Mouse (Mus musculus) neural tube, embryonic 15.5 days (tissue): ENCODE measurements at regions not wholly inside any gene's neighbourhood (a gene's known extent, or its start where the extent isn't known, plus 50 kb on each side); places are given as distances from the start of the nearest gene placed in this dataset.
A peak's percentile ranks its signal among the peaks of the same experiment; 100 is the strongest.

ENCODE experiments used
- ATAC-seq: fragments of 200-750 bp; cut with Nextera tagmentation; 2 replicates; pipeline ENCODE4 v1.8.0; 2017; ENCODE audit warnings: mild to moderate bottlenecking, moderate TSS enrichment, moderate library complexity; ENCODE audit not compliant: low FRiP score
- H3K27ac ChIP-seq: fragments of 300-500 bp; sonication (generic); replicated peaks from 2 replicates; pipeline ENCODE4 v1.5.1; 2015; ENCODE audit warnings: mild to moderate bottlenecking, inconsistent platforms
- H3K27me3 ChIP-seq: fragments of 300-500 bp; sonication (generic); replicated peaks from 2 replicates; pipeline ENCODE4 v1.6.1; 2015; ENCODE audit warnings: inconsistent platforms
- H3K36me3 ChIP-seq: fragments of 300-500 bp; sonication (generic); 2 replicates; pipeline ENCODE4 v1.6.1; 2015; ENCODE audit warnings: inconsistent platforms
- H3K4me1 ChIP-seq: fragments of 300-500 bp; sonication (generic); 2 replicates; pipeline ENCODE4 v1.6.1; 2015; ENCODE audit warnings: inconsistent platforms
- H3K4me2 ChIP-seq: fragments of 300-500 bp; sonication (generic); 2 replicates; pipeline ENCODE4 v1.6.1; 2015; ENCODE audit warnings: inconsistent platforms, mild to moderate bottlenecking, moderate library complexity
- H3K4me3 ChIP-seq: fragments of 300-500 bp; sonication (generic); replicated peaks from 2 replicates; pipeline ENCODE4 v1.5.1; 2015; ENCODE audit warnings: mild to moderate bottlenecking, inconsistent platforms
- H3K9ac ChIP-seq: fragments of 300-500 bp; sonication (generic); replicated peaks from 2 replicates; pipeline ENCODE4 v1.6.1; 2015; ENCODE audit warnings: mild to moderate bottlenecking, inconsistent platforms
- H3K9me3 ChIP-seq: fragments of 300-500 bp; sonication (generic); replicated peaks from 2 replicates; pipeline ENCODE4 v1.6.1; 2016; ENCODE audit warnings: inconsistent platforms
- WGBS: fragments of 180-500 bp; shearing (Covaris S2); methylation state at CpG from one replicate; pipeline ENCODE4 v1.1.7; 2015; ENCODE audit warnings: mixed read lengths; 5-methylcytosine and 5-hydroxymethylcytosine counted together

GRCm38 (mm10) chr9:63849564-63850315, 91.9 kb upstream of the Smad3 start:
- WGBS: 80% methylated on average over 12 of the region's 12 CpGs
- H3K4me1 ChIP-seq: peaks cover 9% of the 10 kb centered on the region; the same call in 1 of the 2 replicates

GRCm38 (mm10) chr9:63843883-63844485, 86.2 kb upstream of the Smad3 start:
- Histone ChIP-seq H3K9ac (no peak overlapping the region), H3K4me3 (no peak overlapping the region), H3K36me3 (no peaks in the 10 kb centered on the region), H3K27me3 (peaks cover 16% of the 10 kb centered on the region), H3K27ac (no peak overlapping the region), H3K9me3 (no peaks in the 10 kb centered on the region), H3K4me1 (no peaks in the 10 kb centered on the region), H3K4me2 (no peak overlapping the region)
- 39% methylated on average over 10 of the region's 10 CpGs for WGBS
- ATAC-seq: peak; percentile 50; the same call in 1 of the 2 replicates

More at GRCm38 (mm10) chr9:63849564-63850315, 91.9 kb upstream of the Smad3 start:
- Histone ChIP-seq H3K36me3 (no peaks in the 10 kb centered on the region), H3K9ac (no peak overlapping the region), H3K27me3 (peaks cover 3% of the 10 kb centered on the region; the same call in 1 of the 2 replicates), H3K4me2 (no peak overlapping the region), H3K27ac (no peak overlapping the region), H3K9me3 (no peaks in the 10 kb centered on the region), H3K4me3 (no peak overlapping the region)
- no peak for ATAC-seq

- H3K9ac ChIP-seq: no peak overlapping the region
- peaks cover 16% of the 10 kb centered on the region for H3K27me3 ChIP-seq
- no peak overlapping the region for H3K4me3 ChIP-seq
- no peaks in the 10 kb centered on the region for H3K36me3 ChIP-seq
- 0 out of 2 replicates have a peak, but pooled peaks have one; percentile 24 for ATAC-seq
- no peak overlapping the region for H3K27ac ChIP-seq
- 48% methylated on average over 2 of the region's 2 CpGs for WGBS
- H3K9me3 ChIP-seq: no peaks in the 10 kb centered on the region
- H3K4me1 ChIP-seq: no peaks in the 10 kb centered on the region
- no peak overlapping the region for H3K4me2 ChIP-seq
Observed at GRCm38 (mm10) chr9:63843431-63843830, 85.6 kb upstream of the Smad3 start.

- WGBS: 90% methylated on average over 14 of the region's 14 CpGs
- no peak overlapping the region for H3K4me3 ChIP-seq
- H3K27me3 ChIP-seq: peaks cover 20% of the 10 kb centered on the region
- H3K27ac ChIP-seq: no peak overlapping the region
- no peak for ATAC-seq
- no peaks in the 10 kb centered on the region for H3K36me3 ChIP-seq
- H3K4me1 ChIP-seq: peaks cover 5% of the 10 kb centered on the region; the same call in 1 of the 2 replicates
- no peak overlapping the region for H3K9ac ChIP-seq
- H3K4me2 ChIP-seq: no peak overlapping the region
- H3K9me3 ChIP-seq: no peaks in the 10 kb centered on the region
Observed at GRCm38 (mm10) chr9:63841102-63841501, 83.3 kb upstream of the Smad3 start.

GRCm38 (mm10) chr9:63838996-63839772, 81.4 kb upstream of the Smad3 start:
- Histone ChIP-seq H3K9ac (no peak overlapping the region), H3K4me1 (peaks cover 12% of the 10 kb centered on the region), H3K36me3 (no peaks in the 10 kb centered on the region), H3K4me3 (no peak overlapping the region), H3K4me2 (no peak overlapping the region), H3K27me3 (peaks cover 19% of the 10 kb centered on the region), H3K9me3 (no peaks in the 10 kb centered on the region), H3K27ac (no peak overlapping the region)
- ATAC-seq: no peak
- 86% methylated on average over 14 of the region's 14 CpGs for WGBS

- peaks cover 16% of the 10 kb centered on the region for H3K4me1 ChIP-seq
- 69% methylated on average over 6 of the region's 6 CpGs for whole genome bisulfite sequencing
- no peak overlapping the region for H3K27ac ChIP-seq
- no peak overlapping the region for H3K4me3 ChIP-seq
- H3K36me3 ChIP-seq: no peaks in the 10 kb centered on the region
- H3K27me3 ChIP-seq: peaks cover 14% of the 10 kb centered on the region; the same call in 1 of the 2 replicates
- no peaks in the 10 kb centered on the region for H3K9me3 ChIP-seq
- no peak overlapping the region for H3K9ac ChIP-seq
- no peak for ATAC-seq
- no peak overlapping the region for H3K4me2 ChIP-seq
Observed at GRCm38 (mm10) chr9:63837552-63837951, 79.8 kb upstream of the Smad3 start.

- Histone ChIP-seq H3K27ac (no peak overlapping the region), H3K27me3 (peaks cover 14% of the 10 kb centered on the region; the same call in 1 of the 2 replicates), H3K9ac (no peak overlapping the region), H3K36me3 (no peaks in the 10 kb centered on the region), H3K4me3 (no peak overlapping the region), H3K9me3 (no peaks in the 10 kb centered on the region), H3K4me2 (no peak overlapping the region), H3K4me1 (peaks cover 16% of the 10 kb centered on the region)
- ATAC-seq: no peak
- WGBS: 48% methylated on average over 5 of the region's 5 CpGs
Observed at GRCm38 (mm10) chr9:63836565-63837284, 78.9 kb upstream of the Smad3 start.

GRCm38 (mm10) chr9:63836036-63836435, 78.2 kb upstream of the Smad3 start:
- Histone ChIP-seq H3K36me3 (no peaks in the 10 kb centered on the region), H3K27ac (no peak overlapping the region), H3K27me3 (peaks cover 14% of the 10 kb centered on the region; the same call in 1 of the 2 replicates), H3K4me1 (peaks cover 16% of the 10 kb centered on the region), H3K9ac (no peak overlapping the region), H3K9me3 (no peaks in the 10 kb centered on the region), H3K4me2 (no peak overlapping the region), H3K4me3 (no peak overlapping the region)
- 53% methylated on average over 11 of the region's 11 CpGs for WGBS
- no peak for ATAC-seq

- Histone ChIP-seq H3K9me3 (no peaks in the 10 kb centered on the region), H3K4me3 (no peak overlapping the region), H3K36me3 (no peaks in the 10 kb centered on the region), H3K27ac (no peak overlapping the region), H3K9ac (no peak overlapping the region), H3K4me1 (peaks cover 16% of the 10 kb centered on the region), H3K4me2 (no peak overlapping the region), H3K27me3 (peaks cover 8% of the 10 kb centered on the region; the same call in 1 of the 2 replicates)
- WGBS: 46% methylated on average over 3 of the region's 3 CpGs
- no peak for ATAC-seq
Observed at GRCm38 (mm10) chr9:63834416-63834815, 76.6 kb upstream of the Smad3 start.

- H3K27ac ChIP-seq: no peak overlapping the region
- ATAC-seq: no peak
Observed at GRCm38 (mm10) chr9:63818163-63818562, 60.4 kb upstream of the Smad3 start.

GRCm38 (mm10) chr9:63816540-63816939, 58.7 kb upstream of the Smad3 start:
- no peak overlapping the region for H3K27ac ChIP-seq
- H3K4me3 ChIP-seq: no peak overlapping the region
- no peaks in the 10 kb centered on the region for H3K36me3 ChIP-seq
- H3K27me3 ChIP-seq: no peaks in the 10 kb centered on the region
- H3K4me1 ChIP-seq: no peaks in the 10 kb centered on the region
- H3K9ac ChIP-seq: no peak overlapping the region
- 56% methylated on average over 2 of the region's 2 CpGs for WGBS
- no peak for ATAC-seq
- no peak overlapping the region for H3K4me2 ChIP-seq
- H3K9me3 ChIP-seq: no peaks in the 10 kb centered on the region

More at GRCm38 (mm10) chr9:63818163-63818562, 60.4 kb upstream of the Smad3 start:
- no peak overlapping the region for H3K4me3 ChIP-seq
- no peaks in the 10 kb centered on the region for H3K4me1 ChIP-seq
- H3K9me3 ChIP-seq: no peaks in the 10 kb centered on the region
- no peaks in the 10 kb centered on the region for H3K27me3 ChIP-seq
- H3K4me2 ChIP-seq: no peak overlapping the region
- H3K36me3 ChIP-seq: no peaks in the 10 kb centered on the region
- WGBS: 85% methylated on average over 3 of the region's 3 CpGs
- H3K9ac ChIP-seq: no peak overlapping the region
